Mouse (Mus musculus) brain, embryonic 14.5 days (tissue): Measurements from ENCODE around the gene Phyhipl. TPM values are rescaled to one million over a fixed set of nuclear protein-coding genes. Genes with fewer than 3 reads are reported as not detected.

Experiments used
- DNase-seq: peaks from one replicate; pipeline ENCODE4 v3.0.0-alpha.2; 2011; ENCODE audit warnings: low read depth
- CTCF ChIP-seq: fragments of 200-500 bp; IDR thresholded peaks from 2 replicates; pipeline ENCODE4 v1.5.1; 2012; ENCODE audit warnings: inconsistent platforms, mild to moderate bottlenecking, moderate library complexity, borderline replicate concordance; ENCODE audit not compliant: insufficient read depth, insufficient read length; ENCODE audit errors: extremely low read depth
- POLR2A ChIP-seq: fragments of 200-500 bp; IDR thresholded peaks from 2 replicates; pipeline ENCODE4 v1.6.1; 2012; ENCODE audit warnings: mild to moderate bottlenecking, inconsistent platforms, borderline replicate concordance; ENCODE audit not compliant: poor library complexity, insufficient read depth, insufficient read length, severe bottlenecking; ENCODE audit errors: extremely low read depth
- polyA plus RNA-seq: library from polyadenylated mRNA; depleted of rRNA; stranded (reverse); fragments of >200 nt; gene quantifications from 2 replicates; pipeline ENCODE4 v1.2.3, GENCODE M21; 2012; rRNA removed

Gene Phyhipl
- polyA plus RNA-seq: 51.9 and 102 TPM in 2 replicates

- TF ChIP-seq POLR2A (no peak), CTCF (no peak)
- DNase-seq: no peak
These were observed at the start of gene Phyhipl for GRCm38 (mm10) chr10:70655828-70656227. Phyhipl (minus strand) TSS chr10:70655965.

GRCm38 (mm10) chr10:70703211-70703610, 47.4 kb upstream of the Phyhipl start:
- TF ChIP-seq POLR2A (no peak), CTCF (no peak)
- no peak for DNase-seq

- DNase-seq: no peak
- TF ChIP-seq POLR2A (no peak), CTCF (no peak)
These were observed 43.8 kb upstream of the Phyhipl start for GRCm38 (mm10) chr10:70699581-70699980.

- TF ChIP-seq CTCF (no peak), POLR2A (no peak)
- no peak for DNase-seq
These were observed 42.2 kb upstream of the Phyhipl start for GRCm38 (mm10) chr10:70698014-70698413.

- no peak for DNase-seq
- TF ChIP-seq CTCF: no peak
- no peak for TF ChIP-seq POLR2A
These were observed 41.2 kb upstream of the Phyhipl start for GRCm38 (mm10) chr10:70696748-70697585.

- TF ChIP-seq CTCF: no peak
- no peak for TF ChIP-seq POLR2A
- DNase-seq: no peak
These were observed 33.6 kb upstream of the Phyhipl start for GRCm38 (mm10) chr10:70689346-70689745.

- DNase-seq: peak; percentile 45
These were observed 33.1 kb upstream of the Phyhipl start for GRCm38 (mm10) chr10:70688881-70689280.

GRCm38 (mm10) chr10:70686941-70687703, 31.4 kb upstream of the Phyhipl start:
- TF ChIP-seq POLR2A (no peak), CTCF (no peak)
- DNase-seq: no peak

More at GRCm38 (mm10) chr10:70688881-70689280, 33.1 kb upstream of the Phyhipl start:
- TF ChIP-seq CTCF (no peak), POLR2A (no peak)

GRCm38 (mm10) chr10:70686505-70686904, 30.7 kb upstream of the Phyhipl start:
- peak; percentile 93 for DNase-seq
- TF ChIP-seq POLR2A (no peak), CTCF (no peak)

- TF ChIP-seq POLR2A (no peak), CTCF (no peak)
- DNase-seq: no peak
These were observed 27.7 kb upstream of the Phyhipl start for GRCm38 (mm10) chr10:70683508-70683907.

GRCm38 (mm10) chr10:70677946-70678345, 22.2 kb upstream of the Phyhipl start:
- no peak for TF ChIP-seq POLR2A
- TF ChIP-seq CTCF: no peak
- no peak for DNase-seq

GRCm38 (mm10) chr10:70656272-70656671, 507 bp upstream of the Phyhipl start:
- DNase-seq: no peak
- TF ChIP-seq CTCF (no peak), POLR2A (no peak)

GRCm38 (mm10) chr10:70654655-70655054, 1.1 kb downstream of the Phyhipl start:
- TF ChIP-seq POLR2A (no peak), CTCF (no peak)
- DNase-seq: no peak
